Mouse (Mus musculus) heart, postnatal 4 days (tissue): Measurements from ENCODE around the gene Akap2. TPM values are rescaled to one million over a fixed set of nuclear protein-coding genes. Genes with fewer than 3 reads are reported as not detected.

Experiments
- DNase-seq: peaks from one replicate; pipeline ENCODE4 v3.0.0; 2021
- total RNA-seq, 2 experiments: library from RNA; stranded (reverse); gene quantifications; 2 replicates each; pipeline ENCODE4 v1.2.3; 2021

The Akap2 gene
- total RNA-seq, result 100 to 1,000 TPM; 160 TPM

DNA sequence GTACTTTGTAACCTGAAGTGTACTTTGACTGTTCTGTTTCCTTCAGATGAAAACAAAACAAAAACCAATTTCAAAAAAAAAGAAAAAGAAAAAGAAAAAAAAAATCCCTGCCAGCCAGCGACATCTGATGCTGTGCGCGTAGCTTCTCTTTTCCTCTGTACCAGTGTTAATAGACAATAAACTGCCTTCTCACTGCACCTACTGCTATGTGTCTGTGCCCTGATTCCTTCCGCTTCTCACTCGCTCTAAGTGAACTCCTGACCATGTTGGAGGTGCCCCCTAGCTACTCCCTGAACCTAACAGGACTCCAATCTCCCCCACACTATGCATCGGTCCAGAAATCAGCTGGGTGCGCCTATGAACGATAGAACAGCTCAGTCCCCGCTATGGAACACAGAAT is at the start of gene Akap2:
Akap2 (plus strand) TSS at position 304 of the 400 bp plus-strand sequence.
- DNase-seq, result no peak

DNA sequence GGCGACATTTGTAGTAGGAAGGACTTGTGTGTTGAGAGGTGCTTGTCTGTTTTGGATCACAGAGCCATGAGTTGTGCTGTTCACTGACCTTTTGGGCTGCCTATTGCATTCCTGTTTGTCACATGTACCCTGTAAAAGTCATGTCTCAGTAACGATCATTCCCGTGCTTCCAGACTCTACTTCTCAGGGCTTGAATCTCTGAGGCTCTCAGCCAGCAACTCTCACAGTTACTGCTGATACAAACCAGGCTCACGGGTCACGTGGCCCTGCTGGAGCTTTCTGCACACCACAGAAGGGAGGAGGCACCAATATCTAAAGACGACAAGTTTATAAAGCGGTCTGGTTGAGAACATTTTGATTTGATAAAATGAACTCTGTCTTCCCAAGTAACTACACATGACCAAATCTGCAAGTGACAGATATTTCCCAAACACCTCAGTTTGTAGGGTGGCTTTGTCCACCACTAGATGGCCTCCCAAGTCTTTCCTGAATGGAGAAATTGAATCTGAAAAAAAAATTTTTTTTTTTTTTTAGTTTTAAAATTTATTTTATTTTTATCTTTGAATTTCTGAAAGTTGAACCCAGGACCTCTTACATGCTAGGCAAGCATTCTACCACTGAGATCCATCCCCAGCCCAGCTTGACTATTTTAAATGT is 46.5 kb upstream of the Akap2 start:
- peak; percentile 74 for DNase-seq

DNA sequence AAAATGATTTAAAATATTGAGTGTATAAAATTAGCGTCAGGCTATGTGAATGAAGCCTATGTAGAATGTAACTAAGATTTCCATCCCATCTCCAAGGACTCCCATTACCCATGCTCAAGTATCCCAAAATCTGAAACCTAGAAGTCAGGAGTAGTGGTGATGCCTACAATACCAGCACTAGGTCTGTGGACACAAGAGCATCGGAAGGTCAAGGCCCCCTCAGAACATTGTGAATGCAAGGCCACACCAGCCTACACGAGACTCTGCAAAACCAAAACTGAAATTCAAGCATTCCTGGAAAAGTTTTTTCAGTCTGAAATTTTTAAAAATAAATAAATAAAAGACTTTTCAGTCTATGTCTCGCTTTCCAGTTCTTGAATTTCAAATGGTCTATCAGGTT is 44.9 kb upstream of the Akap2 start:
- DNase-seq, result no peak

DNA sequence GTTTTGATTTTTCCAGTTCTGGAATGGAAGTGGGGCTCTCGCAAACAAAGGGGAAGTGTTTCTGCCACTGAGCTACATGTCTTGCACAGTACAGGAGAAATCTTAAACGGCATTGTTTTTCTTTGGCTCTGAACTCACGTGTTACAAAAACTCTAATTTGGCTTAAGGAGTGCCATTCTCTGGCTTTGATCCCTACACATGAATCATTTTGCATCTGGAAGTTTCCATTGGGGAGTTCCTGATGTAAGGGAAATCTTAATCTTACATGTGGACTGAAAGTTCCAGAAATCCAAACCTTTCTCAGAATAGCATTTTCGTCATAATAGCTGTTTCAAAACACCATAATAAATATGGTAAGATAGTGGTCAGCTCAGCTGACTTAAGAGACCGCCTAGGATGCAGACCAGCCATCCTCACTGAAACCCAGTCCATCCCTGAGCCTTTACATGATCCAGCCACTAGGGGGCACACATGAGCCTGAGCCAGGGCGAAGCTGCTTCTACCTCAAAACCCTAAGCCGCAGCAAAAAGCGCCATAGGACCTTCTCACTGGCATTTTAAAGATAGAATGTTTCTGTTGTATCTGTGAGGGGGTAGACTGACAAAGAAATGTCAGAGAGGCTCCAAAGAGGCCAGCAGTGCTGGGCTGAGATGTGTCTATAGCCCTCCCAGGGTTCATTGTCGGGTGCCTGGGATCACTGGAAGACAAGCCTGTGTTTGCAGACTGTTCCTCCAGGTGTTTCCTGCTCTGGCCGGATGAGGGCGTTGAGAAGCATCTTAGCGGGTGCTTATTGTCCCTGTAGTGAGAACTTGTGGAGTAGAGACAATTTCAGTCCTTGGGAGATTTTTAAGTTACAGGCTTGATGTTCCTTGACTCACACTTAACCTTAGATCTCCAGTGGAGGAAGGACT is 44.2 kb upstream of the Akap2 start:
- DNase-seq, result peak; percentile 95

DNA sequence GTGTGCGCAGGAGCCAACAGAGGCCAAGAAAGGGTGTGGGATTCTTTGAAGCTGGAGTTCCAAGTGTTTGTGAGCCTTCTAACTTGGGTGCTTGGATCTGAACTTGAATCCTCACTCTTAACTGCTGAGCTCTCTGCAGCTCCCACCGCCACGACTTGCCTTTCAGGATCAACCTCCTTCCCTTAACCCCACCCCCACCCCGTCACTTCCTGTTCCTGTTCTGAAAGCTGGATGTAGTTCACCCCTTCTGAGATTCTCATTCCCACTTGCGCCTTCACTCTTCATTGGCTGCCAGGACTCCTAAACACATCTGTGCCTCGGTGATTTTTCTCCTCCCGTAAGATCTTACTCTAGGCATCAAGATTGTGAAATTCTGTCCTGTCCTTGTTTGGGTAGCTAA is 43.1 kb upstream of the Akap2 start:
- DNase-seq, result no peak

DNA sequence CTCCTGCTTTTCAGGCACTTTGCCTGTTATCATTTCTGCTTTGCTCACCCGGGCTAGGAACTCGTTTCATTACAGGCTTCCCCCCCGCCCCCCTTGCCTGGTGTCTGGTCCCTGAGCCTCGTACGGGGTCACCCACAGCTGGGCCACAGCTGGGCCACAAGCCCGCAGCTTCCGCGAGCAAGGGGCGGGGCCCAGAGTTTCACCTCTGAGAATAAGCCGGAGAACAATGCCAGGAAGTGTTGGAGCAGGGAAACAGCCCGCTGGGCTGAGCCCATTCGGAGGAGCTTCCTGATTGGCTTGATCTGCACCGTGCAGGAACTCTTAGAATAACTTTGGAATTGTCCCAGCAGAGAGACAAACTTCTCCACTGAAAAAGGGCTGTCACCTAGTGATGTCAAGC is 42.1 kb upstream of the Akap2 start:
- DNase-seq, result peak; percentile 88

DNA sequence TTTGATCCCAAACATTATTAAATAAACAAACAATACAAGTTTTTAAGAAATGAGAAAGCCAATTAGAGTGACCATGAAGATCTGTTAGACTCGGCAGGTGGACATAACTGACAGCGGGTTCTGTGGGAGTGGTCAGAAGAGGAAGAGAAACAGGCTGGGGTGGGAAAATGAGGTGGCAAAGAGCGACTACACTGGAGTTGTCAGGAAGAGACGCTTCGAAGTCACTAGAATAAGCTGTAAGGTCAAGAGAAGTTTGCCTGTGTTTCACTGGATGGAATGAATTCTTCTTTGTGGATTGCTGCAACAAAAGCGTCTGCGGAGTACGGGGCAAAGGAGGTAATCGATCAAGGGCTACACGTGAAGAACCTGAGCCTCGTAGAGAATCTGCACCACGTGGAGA is 39.5 kb upstream of the Akap2 start:
- DNase-seq, result no peak

DNA sequence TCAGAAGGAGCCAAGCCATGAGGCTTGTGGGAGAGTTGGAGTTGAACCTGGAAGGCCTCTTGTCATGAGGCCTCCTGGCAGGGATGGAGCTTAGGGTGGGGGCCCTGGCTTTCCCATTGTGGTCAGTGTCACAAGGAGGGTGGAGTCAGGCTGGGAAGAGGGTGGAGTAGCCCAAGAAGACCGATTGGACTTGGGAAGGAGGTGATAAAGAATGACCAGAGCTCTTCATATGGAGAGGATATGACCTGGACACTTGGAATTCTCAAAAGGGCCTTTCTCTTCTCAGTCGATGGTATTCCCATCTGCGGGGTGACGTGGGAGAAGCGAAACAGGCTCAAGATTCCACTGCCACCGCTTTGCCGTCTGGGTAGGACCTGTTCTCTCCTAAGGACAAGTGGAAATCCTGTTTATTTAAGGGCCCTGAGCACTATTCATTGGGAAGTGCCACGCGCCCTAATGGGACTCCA is 38.4 kb upstream of the Akap2 start:
- DNase-seq, result peak; percentile 54

DNA sequence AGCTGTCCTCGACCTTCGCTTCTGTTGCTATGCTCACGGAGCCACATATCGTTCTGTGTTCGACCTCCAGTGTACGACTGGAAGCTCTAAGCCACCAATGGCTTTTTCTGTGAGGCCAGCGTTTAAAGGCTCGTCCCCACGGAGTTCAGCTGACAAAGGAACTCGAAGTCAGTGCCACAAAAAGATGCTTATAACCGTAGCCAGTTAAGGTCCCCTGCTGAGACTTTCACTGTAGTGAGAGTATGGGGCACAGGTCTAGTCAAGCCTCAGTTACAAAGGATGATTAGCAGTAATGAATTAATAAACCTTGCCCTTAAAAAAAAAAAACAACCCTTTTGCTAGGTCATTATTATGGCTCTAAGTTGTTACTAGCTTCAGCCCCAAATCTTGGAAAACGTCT is 37.3 kb upstream of the Akap2 start:
- no peak for DNase-seq

DNA sequence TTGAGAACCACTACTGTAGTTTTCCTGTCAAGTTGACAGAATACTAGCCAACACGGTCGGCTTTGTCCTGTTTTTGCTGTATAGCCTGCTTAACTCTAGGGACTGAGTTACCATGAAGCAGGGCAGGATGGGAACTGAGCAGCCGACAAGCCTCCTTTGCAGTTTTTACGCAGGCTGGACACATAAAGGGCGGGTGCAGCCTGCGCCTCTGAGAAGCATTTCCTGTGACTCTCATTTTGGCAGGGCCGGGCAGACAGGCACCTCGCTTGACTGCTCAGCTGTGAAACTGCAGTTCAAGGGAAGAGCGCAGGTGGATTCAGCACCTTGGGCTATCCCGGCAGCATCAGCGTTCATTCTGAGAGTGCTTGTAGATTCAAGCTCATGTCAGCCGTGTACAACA is 35.9 kb upstream of the Akap2 start:
- peak; percentile 50 for DNase-seq

DNA sequence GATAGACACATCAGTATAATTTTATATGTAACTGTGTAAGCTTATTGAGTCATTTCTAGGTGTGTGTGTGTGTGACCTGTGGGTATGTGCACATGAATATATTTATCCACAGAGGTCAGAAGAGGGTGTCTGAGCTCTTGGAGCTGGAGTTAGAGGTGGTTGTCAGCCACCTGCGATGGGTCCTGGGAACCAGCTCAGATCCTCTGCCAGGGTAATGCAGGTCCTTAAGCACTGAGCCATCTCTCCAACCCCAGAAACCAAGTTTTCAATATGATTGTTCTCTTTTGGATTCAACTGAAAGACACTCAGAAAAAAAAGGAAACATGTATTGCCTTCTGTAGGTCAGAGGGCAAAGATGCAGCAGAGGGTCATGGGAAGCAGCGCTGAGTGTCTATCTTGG is 35.1 kb upstream of the Akap2 start:
- DNase-seq, result no peak

DNA sequence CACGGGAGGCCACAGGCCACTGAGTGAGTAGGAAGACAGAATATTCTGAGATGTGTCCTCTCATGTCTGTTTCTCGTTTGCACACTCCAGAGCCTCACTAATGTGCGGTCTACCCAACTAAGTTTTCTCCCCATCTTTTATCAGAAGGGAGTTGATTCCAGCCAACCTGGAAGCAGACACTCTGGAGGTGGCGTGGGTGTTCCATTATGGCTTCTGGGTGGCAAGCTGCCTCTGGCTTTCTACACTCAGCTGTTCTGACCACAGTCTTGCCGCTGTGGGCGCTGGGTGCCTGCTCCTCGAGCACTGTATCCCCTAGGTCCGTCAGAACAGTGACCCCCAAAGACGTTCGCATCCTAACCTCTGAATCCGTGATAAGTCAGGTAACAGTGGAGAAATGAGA is 34.5 kb upstream of the Akap2 start:
- DNase-seq, result no peak

DNA sequence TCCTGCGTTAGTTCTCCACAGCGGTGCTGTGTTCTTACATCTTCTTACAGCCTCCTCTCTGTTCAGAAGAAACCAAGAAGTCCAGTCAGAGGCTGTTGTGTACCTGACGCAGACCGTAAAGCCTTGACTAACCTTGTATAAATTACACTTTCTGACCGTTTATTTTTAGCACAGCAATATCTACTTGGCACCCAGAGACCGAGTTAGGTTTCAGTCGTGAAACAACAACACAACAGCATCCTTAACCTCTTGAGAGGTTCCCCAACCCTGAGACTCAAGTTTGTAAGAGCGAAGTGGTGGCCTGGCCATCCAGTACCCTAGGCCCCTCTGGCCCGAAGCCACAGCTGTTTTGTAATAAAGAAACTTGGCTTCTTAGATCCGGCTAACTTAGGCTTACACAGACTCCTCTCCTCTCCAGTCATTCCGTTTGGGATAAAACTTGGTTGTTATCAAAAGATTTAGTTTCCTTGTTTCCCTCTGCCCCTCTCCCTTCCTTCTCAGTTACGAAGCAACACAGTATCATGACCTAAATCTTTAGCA is 32.7 kb upstream of the Akap2 start:
- no peak for DNase-seq

DNA sequence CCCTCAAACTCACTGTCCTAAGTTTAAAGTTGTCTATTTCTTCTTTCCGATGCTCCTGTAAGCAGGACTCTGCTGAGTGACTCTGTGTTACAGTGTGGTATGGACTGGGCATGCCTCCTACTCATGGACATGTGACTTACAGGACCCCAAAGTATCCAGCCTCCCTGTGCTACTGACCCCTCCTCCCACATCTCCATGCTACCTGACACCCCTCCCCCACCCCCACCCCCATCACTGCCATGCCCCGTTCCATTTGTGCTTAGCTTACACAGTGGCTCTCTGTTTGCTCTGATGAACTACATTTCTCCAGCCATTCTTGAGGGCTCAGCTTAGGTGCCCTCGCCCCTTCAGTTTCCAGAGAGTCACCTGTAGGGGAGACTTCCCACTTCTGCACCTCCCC is 30.7 kb upstream of the Akap2 start:
- no peak for DNase-seq

DNA sequence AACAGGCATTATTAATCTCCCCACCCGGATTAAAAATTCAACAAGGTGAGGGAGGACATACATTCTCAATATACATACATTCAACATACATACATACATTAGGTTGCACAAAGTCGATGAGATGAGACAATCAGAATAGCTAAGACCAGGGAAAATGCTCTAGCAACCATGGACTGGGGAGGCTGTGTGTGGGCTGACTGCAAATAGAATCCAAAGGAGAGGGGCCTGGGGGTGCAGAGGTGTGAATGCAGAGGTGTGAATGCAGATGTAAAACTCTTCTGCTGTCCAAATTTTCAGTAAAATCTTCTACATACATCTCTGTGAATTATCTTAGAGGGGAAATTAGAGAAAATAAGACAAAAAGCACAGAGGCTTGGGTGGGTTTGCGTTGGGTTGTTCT is 29.9 kb upstream of the Akap2 start:
- DNase-seq, result no peak

DNA sequence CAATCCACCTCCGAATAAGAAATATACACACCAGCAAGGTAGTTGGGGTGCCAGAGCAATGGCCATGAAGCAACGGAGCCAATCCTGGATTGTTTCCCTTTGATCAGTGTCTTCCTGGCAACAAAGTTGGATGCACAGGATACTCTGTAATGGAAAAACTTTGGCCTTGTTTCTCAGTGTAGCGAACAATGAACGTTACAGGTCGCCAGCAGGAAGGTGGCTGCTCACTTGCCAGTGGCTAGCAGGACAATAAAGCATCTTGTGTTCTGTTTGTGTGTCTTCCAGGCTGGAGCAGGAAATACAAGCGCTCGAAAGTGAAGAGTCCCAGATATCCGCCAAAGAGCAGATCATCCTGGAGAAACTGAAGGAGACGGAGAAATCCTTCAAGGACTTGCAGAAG is 29.3 kb upstream of the Akap2 start:
- no peak for DNase-seq

DNA sequence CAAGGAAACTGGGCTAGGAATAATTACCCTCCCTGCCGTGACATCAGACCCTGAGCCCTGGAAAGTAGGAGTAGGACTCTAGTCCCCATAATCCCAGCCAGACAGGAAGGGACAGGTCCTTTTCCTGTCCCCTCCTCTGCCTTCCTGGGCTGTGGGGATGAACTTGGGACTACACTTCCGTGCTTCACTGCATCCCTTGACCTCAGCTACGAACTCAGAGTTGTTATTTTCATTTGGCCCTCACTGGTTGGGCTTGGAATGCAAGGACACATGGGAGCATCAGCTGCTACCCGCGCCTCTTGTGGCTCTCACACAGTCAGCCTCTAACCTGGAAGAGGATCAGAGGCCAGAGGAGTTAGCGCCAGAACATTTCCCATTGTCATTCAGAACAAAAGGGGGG is 27.5 kb upstream of the Akap2 start:
- no peak for DNase-seq

DNA sequence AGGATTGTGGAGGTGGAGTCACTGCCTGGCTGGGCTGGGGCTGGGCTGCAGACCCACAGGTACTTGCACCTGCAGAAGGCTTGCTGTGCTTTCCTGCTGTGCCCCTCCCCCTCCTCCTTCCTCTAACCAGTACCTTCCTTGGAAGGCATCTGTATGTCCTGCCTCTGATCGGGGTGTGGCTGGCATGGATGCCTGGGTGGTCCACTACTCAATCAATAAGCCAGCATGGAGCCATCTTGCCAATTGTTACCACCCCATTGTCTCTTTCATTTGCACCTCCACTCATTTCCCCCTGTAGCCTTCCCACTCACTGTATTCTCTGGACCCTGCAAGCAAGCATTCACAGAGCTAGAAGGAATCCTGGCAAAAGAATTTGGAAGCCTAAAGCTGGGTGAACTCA is 26.7 kb upstream of the Akap2 start:
- no peak for DNase-seq

DNA sequence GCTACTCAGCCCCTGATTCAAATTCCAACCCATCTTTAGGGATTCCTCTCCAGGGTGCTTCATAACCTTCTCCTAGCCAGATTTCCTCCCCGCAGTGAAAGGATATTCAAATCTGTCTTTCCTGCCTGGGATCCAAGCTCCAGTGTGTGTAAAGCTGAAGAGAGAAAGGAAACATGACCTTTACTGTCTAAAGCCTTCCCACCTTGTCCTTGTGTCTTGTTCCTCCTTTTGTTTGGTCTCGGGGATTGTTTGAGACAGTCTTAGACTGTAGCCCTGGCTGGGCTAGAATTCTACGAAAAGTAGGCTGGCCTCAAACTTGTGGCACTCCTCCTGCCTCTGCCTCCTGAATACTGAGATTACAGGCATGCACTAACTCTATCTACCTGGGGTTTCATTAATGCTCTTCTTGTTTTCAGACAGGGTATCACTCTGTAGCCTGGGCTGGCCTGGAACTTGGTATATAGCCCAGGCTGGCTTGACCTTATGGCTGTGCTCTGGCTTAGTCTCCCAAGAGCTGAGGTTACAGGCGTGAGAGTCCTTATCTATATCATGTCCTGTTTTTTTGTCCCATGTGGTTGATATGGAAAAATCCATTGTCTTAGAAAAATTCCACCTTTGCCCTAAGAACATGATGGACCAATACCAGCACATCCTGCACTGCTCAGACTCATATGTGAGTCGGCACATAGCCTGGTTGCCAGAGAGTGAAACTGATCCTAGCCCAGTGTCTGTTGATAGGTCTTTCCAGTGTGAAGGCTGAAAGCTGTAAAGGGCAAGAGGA is 22.9 kb upstream of the Akap2 start:
- no peak for DNase-seq

DNA sequence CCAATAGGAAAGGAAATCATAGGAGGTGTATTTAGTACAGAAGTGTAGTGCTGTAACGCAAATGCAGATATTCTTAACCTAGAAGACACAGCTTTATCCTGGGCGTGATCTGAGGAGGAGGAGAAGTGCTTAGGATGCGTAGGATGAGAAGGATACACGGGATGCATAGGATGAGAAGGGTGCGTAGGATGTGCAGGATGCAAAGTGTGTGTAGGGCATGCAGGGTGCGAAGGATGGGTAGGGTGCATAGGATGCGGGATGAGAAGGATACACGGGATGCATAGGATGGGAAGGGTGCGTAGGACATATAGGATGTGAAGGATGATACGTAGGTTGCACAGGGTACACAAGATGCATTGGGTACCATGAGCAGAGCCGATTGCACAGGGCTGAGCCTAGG is 20.5 kb upstream of the Akap2 start:
- no peak for DNase-seq

DNA sequence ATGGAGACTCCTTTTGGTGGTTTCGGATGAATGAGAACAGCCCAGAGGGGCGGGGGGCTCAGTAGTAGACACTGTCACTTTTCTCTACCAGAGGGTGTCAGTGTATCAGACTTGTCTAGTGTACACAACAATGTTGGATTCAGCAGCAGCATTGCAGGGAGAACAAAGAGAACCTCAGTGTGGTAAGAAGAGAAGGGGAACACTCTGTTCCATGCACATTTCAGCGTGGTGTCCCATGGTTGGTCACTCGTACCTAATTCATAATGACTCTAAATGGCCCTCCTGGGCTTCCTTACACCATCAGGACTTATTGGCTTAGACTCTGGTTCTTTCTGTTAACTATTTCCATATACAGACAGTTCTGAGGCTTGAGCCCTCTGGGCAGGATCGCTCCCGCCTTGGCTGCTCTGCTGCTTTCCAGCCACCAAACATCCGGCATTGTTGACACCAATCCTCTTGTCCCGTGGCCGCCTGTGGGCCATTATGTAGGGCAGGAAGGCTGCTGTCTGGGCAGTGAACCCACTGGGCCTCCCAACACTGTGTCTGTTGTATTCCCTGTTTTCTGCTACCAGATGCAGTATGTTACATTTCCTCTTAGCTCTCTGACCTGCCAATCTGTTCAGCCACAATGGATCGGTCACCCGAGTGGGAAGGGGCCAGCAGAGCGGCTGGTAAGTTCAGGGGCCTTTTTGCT is 19.4 kb upstream of the Akap2 start:
- DNase-seq, result no peak

DNA sequence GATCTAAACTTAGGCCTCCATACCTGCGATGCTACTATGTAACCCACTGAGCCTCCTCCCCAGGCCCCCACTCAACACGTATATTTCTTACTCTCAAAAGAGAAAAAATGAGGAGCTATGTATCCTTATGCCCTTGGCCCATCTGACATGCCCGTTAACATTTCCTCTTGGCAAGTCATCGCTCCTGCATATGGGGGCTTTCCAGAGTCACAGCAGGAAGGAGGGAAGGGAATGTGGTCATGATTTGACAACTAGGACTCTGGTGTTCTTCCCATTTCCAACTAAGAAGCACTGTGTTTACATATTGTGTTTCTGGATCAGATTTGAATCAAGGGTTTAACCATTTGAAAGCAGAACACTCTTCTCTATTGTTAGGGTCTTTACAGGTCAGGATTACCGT is 15.9 kb upstream of the Akap2 start:
- DNase-seq, result no peak
